Mouse (Mus musculus) C3H10T1/2 (cell line): ENCODE data around the gene Erp29. TPM values are rescaled to one million over a fixed set of nuclear protein-coding genes. Genes with fewer than 3 reads are reported as not detected.

Experiments
- polyA plus RNA-seq, 2 experiments: library from polyadenylated mRNA; unstranded; fragments of >200 nt; fragmentation: generic; extraction: Trizol; gene quantifications; one replicate each; pipeline ENCODE4 v1.2.1; 2012; ENCODE audit warnings: missing spikeins in 2 of 2

Gene Erp29
- 100 to 1,000 TPM; 104 to 121 TPM for polyA plus RNA-seq

GRCm38 (mm10) chr5:121452026-121452869 is at the start of gene Erp29:
Gene Erp29 (minus strand): TSS chr5:121452506.

GRCm38 (mm10) chr5:121451644-121452025 is 671 bp downstream of the Erp29 start, which contains the start of gene Tmem116:
Gene Tmem116 (plus strand): TSS chr5:121451893.

GRCm38 (mm10) chr5:121397187-121398145 is 54.8 kb downstream of the Erp29 start, which contains the start of gene Naa25:
Gene Naa25 (plus strand): TSS chr5:121397936.

GRCm38 (mm10) chr5:121385461-121386119 is 66.7 kb downstream of the Erp29 start, which contains the start of gene Trafd1:
Gene Trafd1 (minus strand): TSS chr5:121385632.

Other genes with a start within 250 kb of the Erp29 start
- gene Rpl6, start 248.0 kb downstream of the Erp29 start, polyA plus RNA-seq = 1,000 to 10,000 TPM; 1,587 to 2,633 TPM
- 1 to 10 TPM in 1 of 2 experiments, under 1 TPM in 1; 0.47 to 5.2 TPM for gene Hectd4, start 232.3 kb downstream of the Erp29 start, polyA plus RNA-seq
- 10 to 100 TPM; 14.4 to 89.1 TPM for gene Trafd1, start 66.9 kb downstream of the Erp29 start, polyA plus RNA-seq
- 1 to 10 TPM; 1.5 to 3.5 TPM for gene Naa25, start 54.6 kb downstream of the Erp29 start, polyA plus RNA-seq
- 1 to 10 TPM in 1 of 2 experiments, under 1 TPM in 1; 0.13 to 1.3 TPM for gene Tmem116, start 613 bp downstream of the Erp29 start, polyA plus RNA-seq
- not detected for gene Adam1b, start 50.9 kb upstream of the Erp29 start, polyA plus RNA-seq
- 1 to 10 TPM in 1 of 2 experiments, under 1 TPM in 1; 0.01 to 2.1 TPM for gene Adam1a, start 93.0 kb upstream of the Erp29 start, polyA plus RNA-seq
- under 1 TPM; 0.02 to 0.05 TPM for gene Gm42878, start 93.0 kb upstream of the Erp29 start, polyA plus RNA-seq
- gene Mapkapk5, start 93.4 kb upstream of the Erp29 start, polyA plus RNA-seq = 10 to 100 TPM; 24.6 to 47.2 TPM
- gene Aldh2, start 141.3 kb upstream of the Erp29 start, polyA plus RNA-seq = 100 to 1,000 TPM; 128 to 457 TPM
- 1 to 10 TPM in 1 of 2 experiments, under 1 TPM in 1; 0.57 to 4.9 TPM for gene Acad12, start 166.4 kb upstream of the Erp29 start, polyA plus RNA-seq
- gene Acad10, start 208.0 kb upstream of the Erp29 start, polyA plus RNA-seq = 1 to 10 TPM in 1 of 2 experiments, under 1 TPM in 1; 0.94 to 6.5 TPM
- gene Brap, start 208.1 kb upstream of the Erp29 start, polyA plus RNA-seq = 10 to 100 TPM; 15.2 to 23.1 TPM